ENCODE assay signal across 9 mouse cellular contexts in genomic region chr2:103456646-103457045, GRCm38 (mm10). TPM values are rescaled to one million over a fixed set of nuclear protein-coding genes. Genes with fewer than 3 reads are reported as not detected.
DNase-seq lines count a peak whose midpoint lies in the region; ATAC-seq and TF ChIP-seq lines count a peak whose summit lies in the region.
"Had no signal": no experiment of that assay in that cellular context is flagged by ENCODE, and none has a peak within 500 bp of the region (broad histone marks: within the 10 kb centered on the region; RNA-seq: fewer than 3 reads in every experiment).

No protein-coding gene starts in this region.

- no peak for ATAC-seq in embryonic facial prominence, embryonic 14.5 days (ENCODE audit: low read depth)
- ATAC-seq in heart, postnatal 0 days (ENCODE audit: insufficient read depth, low read depth), result no peak
- ATAC-seq in liver, embryonic 14.5 days (ENCODE audit: insufficient read depth), result 0 out of 2 replicates have a peak, but pooled peaks have one; percentile 18
- peak; percentile 81 for ATAC-seq in neural tube, embryonic 14.5 days (ENCODE audit: low read depth)

- H3K36me3 ChIP-seq in embryonic facial prominence, embryonic 14.5 days (ENCODE audit: control insufficient read depth, insufficient read depth, low read length), result peaks cover 72% of the 10 kb centered on the region
- H3K36me3 ChIP-seq in heart, postnatal 0 days (replicated peaks; ENCODE audit: control insufficient read depth, insufficient read depth, low read length), result peaks cover 78% of the 10 kb centered on the region
- H3K36me3 ChIP-seq in liver, embryonic 14.5 days (replicated peaks; ENCODE audit: control insufficient read depth, insufficient read depth, low read depth), result peaks cover 86% of the 10 kb centered on the region
- peaks cover 28% of the 10 kb centered on the region for H3K36me3 ChIP-seq in neural tube, embryonic 14.5 days (ENCODE audit: control insufficient read depth, insufficient read depth, low read length)
- no peaks in the 10 kb centered on the region; the same call in none of the 2 replicates for H3K36me3 ChIP-seq in testis, adult 2 months (ENCODE audit: control insufficient read depth, insufficient read depth, low read length)

- no peak overlapping the region for H3K4me2 ChIP-seq in embryonic facial prominence, embryonic 14.5 days (ENCODE audit: low read depth, low read length)
- H3K4me2 ChIP-seq in heart, postnatal 0 days (ENCODE audit: low read depth, low read length), result no peak overlapping the region
- no peak overlapping the region for H3K4me2 ChIP-seq in liver, embryonic 14.5 days (ENCODE audit: low read depth)
- no peak overlapping the region for H3K4me2 ChIP-seq in neural tube, embryonic 14.5 days (ENCODE audit: low read depth, low read length)
- H3K4me2 ChIP-seq: embryonic facial prominence, embryonic 15.5 days had no signal

- no peak overlapping the region for H3K27ac ChIP-seq in embryonic facial prominence, embryonic 14.5 days (replicated peaks; ENCODE audit: low read depth, low read length)
- no peak overlapping the region for H3K27ac ChIP-seq in heart, postnatal 0 days (ENCODE audit: low read depth)
- no peak overlapping the region for H3K27ac ChIP-seq in liver, embryonic 14.5 days
- H3K27ac ChIP-seq in neural tube, embryonic 14.5 days (ENCODE audit: low read depth, low read length), result no peak overlapping the region
- no peak overlapping the region for H3K27ac ChIP-seq in testis, adult 2 months (ENCODE audit: control insufficient read depth, insufficient read depth, low read depth, low read length)
- H3K27ac ChIP-seq: embryonic facial prominence, embryonic 15.5 days had no signal

- H3K27me3 ChIP-seq in embryonic facial prominence, embryonic 14.5 days (replicated peaks; ENCODE audit: control insufficient read depth, insufficient read depth, low read length), result no peaks in the 10 kb centered on the region
- H3K27me3 ChIP-seq in heart, postnatal 0 days (ENCODE audit: control insufficient read depth, insufficient read depth, low read length), result no peaks in the 10 kb centered on the region
- H3K27me3 ChIP-seq in liver, embryonic 14.5 days (ENCODE audit: control insufficient read depth, insufficient read depth, low read length), result no peaks in the 10 kb centered on the region
- H3K27me3 ChIP-seq in neural tube, embryonic 14.5 days (ENCODE audit: control insufficient read depth, insufficient read depth, low read length), result no peaks in the 10 kb centered on the region
- no peaks in the 10 kb centered on the region for H3K27me3 ChIP-seq in testis, adult 2 months (ENCODE audit: control insufficient read depth, insufficient read depth, low read length)
- H3K27me3 ChIP-seq: embryonic facial prominence, embryonic 15.5 days had no signal

- peak; percentile 77 for DNase-seq in CD4-positive helper T cell, adult 2 months (ENCODE audit: low read depth, low spot score)
- peak; percentile 53 to 70 for DNase-seq in adrenal gland, postnatal 4 days (ENCODE audit: low spot score in 2 of 2)
- DNase-seq in embryonic facial prominence, embryonic 14.5 days (ENCODE audit: low spot score), result peak; percentile 76
- peak; percentile 72 for DNase-seq in heart, postnatal 0 days (ENCODE audit: low spot score)
- peak; percentile 85 for DNase-seq in kidney, postnatal 14 days
- peak; percentile 33 to 56 (median 44) for DNase-seq in liver, embryonic 14.5 days (ENCODE audit: low read depth in 3 of 3, low spot score in 3 of 3)

- H3K9me3 ChIP-seq in embryonic facial prominence, embryonic 14.5 days (ENCODE audit: control insufficient read depth, low read length), result no peaks in the 10 kb centered on the region
- H3K9me3 ChIP-seq in heart, postnatal 0 days (replicated peaks; ENCODE audit: control insufficient read depth, low read length), result no peaks in the 10 kb centered on the region
- no peaks in the 10 kb centered on the region for H3K9me3 ChIP-seq in liver, embryonic 14.5 days (ENCODE audit: control insufficient read depth, low read length)
- H3K9me3 ChIP-seq in neural tube, embryonic 14.5 days (ENCODE audit: control insufficient read depth, low read length), result no peaks in the 10 kb centered on the region
- H3K9me3 ChIP-seq: embryonic facial prominence, embryonic 15.5 days had no signal

- H3K4me3 ChIP-seq in embryonic facial prominence, embryonic 14.5 days (ENCODE audit: low read depth, low read length), result no peak overlapping the region
- no peak overlapping the region for H3K4me3 ChIP-seq in heart, postnatal 0 days (ENCODE audit: low read depth, low read length)
- no peak overlapping the region for H3K4me3 ChIP-seq in liver, embryonic 14.5 days (ENCODE audit: insufficient read depth in 1 of 2, low read depth in 2 of 2, low read length in 2 of 2)
- H3K4me3 ChIP-seq in neural tube, embryonic 14.5 days (ENCODE audit: low read depth, low read length), result no peak overlapping the region
- H3K4me3 ChIP-seq in testis, adult 2 months (ENCODE audit: control insufficient read depth, low read depth, low read length), result no peak overlapping the region
- H3K4me3 ChIP-seq: embryonic facial prominence, embryonic 15.5 days had no signal

- no peak for TF ChIP-seq EP300 in heart, postnatal 0 days (IDR thresholded peaks at IDR 0.05; ENCODE audit: low read depth)
- TF ChIP-seq EP300 in liver, embryonic 14.5 days (IDR thresholded peaks at IDR 0.05; ENCODE audit: low read depth), result no peak

- no peak overlapping the region for H3K9ac ChIP-seq in embryonic facial prominence, embryonic 14.5 days (ENCODE audit: low read depth, low read length)
- no peak overlapping the region for H3K9ac ChIP-seq in heart, postnatal 0 days (replicated peaks; ENCODE audit: low read depth, low read length)
- no peak overlapping the region for H3K9ac ChIP-seq in liver, embryonic 14.5 days (replicated peaks)
- H3K9ac ChIP-seq in neural tube, embryonic 14.5 days (replicated peaks; ENCODE audit: low read depth, low read length), result no peak overlapping the region
- H3K9ac ChIP-seq: embryonic facial prominence, embryonic 15.5 days had no signal

- peak; percentile 96 for TF ChIP-seq CTCF in heart, postnatal 0 days (IDR thresholded peaks at IDR 0.05; ENCODE audit: low read depth)
- TF ChIP-seq CTCF in liver, embryonic 14.5 days (IDR thresholded peaks at IDR 0.05; ENCODE audit: low read depth), result peak; percentile 96
- peak; percentile 94 for TF ChIP-seq CTCF in testis, adult 2 months (IDR thresholded peaks at IDR 0.05; ENCODE audit: control insufficient read depth, insufficient read depth, insufficient replicate concordance, low read depth, low read length)

- peaks cover 5% of the 10 kb centered on the region; the same call in 1 of the 2 replicates for H3K4me1 ChIP-seq in embryonic facial prominence, embryonic 14.5 days (ENCODE audit: control insufficient read depth, insufficient read depth, low read length)
- no peaks in the 10 kb centered on the region for H3K4me1 ChIP-seq in heart, postnatal 0 days (ENCODE audit: control insufficient read depth, insufficient read depth)
- H3K4me1 ChIP-seq in liver, embryonic 14.5 days (replicated peaks; ENCODE audit: control insufficient read depth in 2 of 2, insufficient read depth in 2 of 2, low read length in 1 of 2), result peaks cover 4 to 11% of the 10 kb centered on the region in 2 experiments
- H3K4me1 ChIP-seq in neural tube, embryonic 14.5 days (ENCODE audit: control insufficient read depth, insufficient read depth, low read length), result no peaks in the 10 kb centered on the region
- no peaks in the 10 kb centered on the region for H3K4me1 ChIP-seq in testis, adult 2 months (ENCODE audit: control insufficient read depth, insufficient read depth, low read length)

- no peak for TF ChIP-seq POLR2A in testis, adult 2 months (IDR thresholded peaks at IDR 0.05; ENCODE audit: control insufficient read depth, low read depth, low read length)

- WGBS in embryonic facial prominence, embryonic 14.5 days, result 22% methylated on average over 10 of the region's 10 CpGs
- 12% methylated on average over 10 of the region's 10 CpGs for WGBS in heart, postnatal 0 days
- 23% methylated on average over 10 of the region's 10 CpGs for WGBS in liver, embryonic 14.5 days (ENCODE audit: insufficient replicate concordance)
- 22% methylated on average over 10 of the region's 10 CpGs for WGBS in neural tube, embryonic 14.5 days

RNA-seq across cellular contexts. Expression of gene Cat, which starts 28.3 kb away (rescaled TPM):
- 100 to 1,000 TPM; 157 to 174 TPM for total RNA-seq in adrenal gland, postnatal 4 days (2021)
- polyA plus RNA-seq in embryonic facial prominence, embryonic 14.5 days (2014; fragmentation: Nextera tagmentation; extraction: Ambion mirVana), result 89.9 and 98.8 TPM in 2 replicates
- 91.5 and 143 TPM in 2 replicates for total RNA-seq in heart, postnatal 0 days (2014; rRNA removed; ENCODE audit: low replicate concordance)
- polyA plus RNA-seq in heart, postnatal 0 days (2015; fragmentation: Nextera tagmentation; extraction: Ambion mirVana), result 76.8 and 77.7 TPM in 2 replicates
- 86.1 and 90.2 TPM in 2 replicates for polyA plus RNA-seq in liver, embryonic 14.5 days (2012; rRNA removed)
- polyA plus RNA-seq in liver, embryonic 14.5 days (2014; fragmentation: Nextera tagmentation; extraction: Ambion mirVana), result 155 and 161 TPM in 2 replicates
- polyA plus RNA-seq in neural tube, embryonic 14.5 days (2014; fragmentation: Nextera tagmentation; extraction: Ambion mirVana), result 104 and 113 TPM in 2 replicates
- polyA plus RNA-seq in testis, adult 2 months (2012; rRNA removed), result 6.1 and 7.5 TPM in 2 replicates

RNA-seq across cellular contexts. Expression of gene Elf5, which starts 45.2 kb away (rescaled TPM):
- total RNA-seq in adrenal gland, postnatal 4 days (2021), result 1 to 10 TPM in 1 of 2 experiments, under 1 TPM in 1; 0.54 to 3.0 TPM
- 2.0 and 2.6 TPM in 2 replicates for polyA plus RNA-seq in embryonic facial prominence, embryonic 14.5 days (2014; fragmentation: Nextera tagmentation; extraction: Ambion mirVana)
- total RNA-seq in heart, postnatal 0 days (2014; rRNA removed; ENCODE audit: low replicate concordance), result not detected in 2 replicates
- not detected in 2 replicates for polyA plus RNA-seq in heart, postnatal 0 days (2015; fragmentation: Nextera tagmentation; extraction: Ambion mirVana)
- 0.03 and 0.05 TPM in 2 replicates for polyA plus RNA-seq in liver, embryonic 14.5 days (2012; rRNA removed)
- 0.19 TPM in 1 of 2 replicates, not detected in the other for polyA plus RNA-seq in liver, embryonic 14.5 days (2014; fragmentation: Nextera tagmentation; extraction: Ambion mirVana)
- not detected in 2 replicates for polyA plus RNA-seq in neural tube, embryonic 14.5 days (2014; fragmentation: Nextera tagmentation; extraction: Ambion mirVana)
- 1.0 TPM in 1 of 2 replicates, not detected in the other for polyA plus RNA-seq in testis, adult 2 months (2012; rRNA removed)

Comparison
In these comparisons a context has a peak if more than half of its experiments do, and no peak if none do; other contexts are left out.
1. ATAC-seq: peak in liver, embryonic 14.5 days (single experiment) and neural tube, embryonic 14.5 days (single experiment); none in embryonic facial prominence, embryonic 14.5 days (single experiment) and heart, postnatal 0 days (single experiment).
2. Peak in every context shown above with its lines, with median percentiles within 50 percentile points of each other: DNase-seq and CTCF ChIP-seq.